Comparison of ENCODE assay signal across 8 mouse cellular contexts in the genomic region with DNA sequence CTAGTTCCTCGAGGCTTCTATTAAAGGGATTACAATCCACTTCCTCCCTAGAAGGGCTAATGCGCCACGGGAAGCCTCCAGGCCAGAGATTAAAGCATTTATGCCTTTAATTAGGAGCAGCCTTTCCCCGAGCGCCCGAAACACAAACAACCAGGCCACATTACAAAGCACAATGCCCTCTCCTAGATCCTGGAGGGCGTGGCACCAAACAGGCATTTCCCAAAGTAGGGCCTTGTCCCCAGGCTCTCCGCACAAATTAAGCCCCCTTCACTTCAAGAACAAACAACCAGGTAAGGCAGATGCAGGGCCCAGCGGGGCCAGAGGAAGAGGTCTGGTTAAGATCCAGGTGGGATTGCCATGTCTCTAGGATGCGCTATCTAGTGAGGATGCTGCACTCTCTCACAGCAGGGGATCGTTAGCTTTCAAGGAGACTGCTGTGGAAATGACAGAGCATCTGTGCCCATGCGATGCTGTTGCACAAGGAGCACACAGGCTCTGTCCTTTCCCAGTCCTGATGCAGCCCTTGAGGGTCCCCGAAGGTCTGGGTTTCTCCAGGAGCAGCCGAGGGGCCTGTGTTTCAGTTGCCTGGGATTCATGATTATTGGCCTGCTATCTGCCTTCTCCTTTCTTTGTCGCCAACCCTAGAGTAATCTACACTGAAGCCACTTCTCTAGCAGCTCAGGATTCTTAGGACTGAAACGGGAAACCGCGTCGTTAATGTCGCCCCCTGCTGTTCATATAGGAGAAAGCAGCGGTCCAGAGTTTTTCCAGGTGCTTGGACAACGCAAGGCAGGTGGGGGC. TPM values are rescaled to one million over a fixed set of nuclear protein-coding genes. Genes with fewer than 3 reads are reported as not detected.
DNase-seq lines count a peak whose midpoint lies in the region; ATAC-seq and TF ChIP-seq lines count a peak whose summit lies in the region.

No protein-coding gene starts in this region.

- peak overlapping the region; percentile 54 for H3K4me2 ChIP-seq in heart, embryonic 14.5 days (ENCODE audit: low read length)
- peak overlapping the region; percentile 49; the same call in 1 of the 2 replicates for H3K4me2 ChIP-seq in kidney, postnatal 0 days (ENCODE audit: low read length)
- H3K4me2 ChIP-seq in liver, embryonic 16.5 days (ENCODE audit: low read depth, low read length), result 0 out of 2 replicates have a peak overlapping the region, but pooled peaks have one; percentile 24
- peak overlapping the region; percentile 32 for H3K4me2 ChIP-seq in neural tube, embryonic 14.5 days (ENCODE audit: low read depth, low read length)

- WGBS in heart, embryonic 14.5 days, result 6% methylated on average over 22 of the region's 22 CpGs
- 4% methylated on average over 22 of the region's 22 CpGs for WGBS in kidney, postnatal 0 days
- 13% methylated on average over 22 of the region's 22 CpGs for WGBS in liver, embryonic 16.5 days (ENCODE audit: insufficient replicate concordance)
- 3% methylated on average over 22 of the region's 22 CpGs for WGBS in neural tube, embryonic 14.5 days

- no peaks in the 10 kb centered on the region for H3K36me3 ChIP-seq in heart, embryonic 14.5 days (ENCODE audit: control insufficient read depth, insufficient read depth, low read length)
- no peaks in the 10 kb centered on the region for H3K36me3 ChIP-seq in kidney, postnatal 0 days (ENCODE audit: insufficient read depth, low read length)
- H3K36me3 ChIP-seq in liver, embryonic 16.5 days (ENCODE audit: control insufficient read depth, insufficient read depth), result no peaks in the 10 kb centered on the region
- H3K36me3 ChIP-seq in neural tube, embryonic 14.5 days (ENCODE audit: control insufficient read depth, insufficient read depth, low read length), result no peaks in the 10 kb centered on the region

- no peak overlapping the region for H3K27ac ChIP-seq in heart, embryonic 14.5 days (replicated peaks in 1 of 2; ENCODE audit: control insufficient read depth in 1 of 2, insufficient read depth in 1 of 2, low read depth in 2 of 2, low read length in 2 of 2)
- H3K27ac ChIP-seq in kidney, postnatal 0 days, result no peak overlapping the region
- no peak overlapping the region for H3K27ac ChIP-seq in liver, embryonic 16.5 days (ENCODE audit: low read length)
- H3K27ac ChIP-seq in neural tube, embryonic 14.5 days (ENCODE audit: low read depth, low read length), result peak overlapping the region; percentile 40

- DNase-seq in adipocyte (ENCODE audit: low spot score), result peak; percentile 63
- DNase-seq in embryo, embryonic 11 days, result peak; percentile 75
- DNase-seq in kidney, postnatal 0 days (ENCODE audit: low spot score), result peak; percentile 56
- peak; percentile 43 for DNase-seq in thymus, postnatal 4 days

- H3K4me1 ChIP-seq in heart, embryonic 14.5 days (ENCODE audit: control insufficient read depth in 2 of 2, insufficient read depth in 2 of 2, low read length in 2 of 2), result no peaks in the 10 kb centered on the region
- H3K4me1 ChIP-seq in kidney, postnatal 0 days (replicated peaks; ENCODE audit: insufficient read depth, low read length), result 0 out of 2 replicates have a peak, but pooled peaks cover 4% of the 10 kb centered on the region
- H3K4me1 ChIP-seq in liver, embryonic 16.5 days (ENCODE audit: control insufficient read depth, low read depth, low read length), result no peaks in the 10 kb centered on the region
- peaks cover 4% of the 10 kb centered on the region; the same call in 1 of the 2 replicates for H3K4me1 ChIP-seq in neural tube, embryonic 14.5 days (ENCODE audit: control insufficient read depth, insufficient read depth, low read length)

- peak overlapping the region; percentile 1 to 12; a peak in 1 of 4 replicates for H3K4me3 ChIP-seq in heart, embryonic 14.5 days (ENCODE audit: control insufficient read depth in 1 of 2, insufficient read depth in 1 of 2, low read depth in 1 of 2, low read length in 2 of 2)
- no peak overlapping the region for H3K4me3 ChIP-seq in kidney, postnatal 0 days (replicated peaks; ENCODE audit: low read depth, low read length)
- no peak overlapping the region for H3K4me3 ChIP-seq in liver, embryonic 16.5 days (ENCODE audit: low read depth, low read length)
- H3K4me3 ChIP-seq in neural tube, embryonic 14.5 days (ENCODE audit: low read depth, low read length), result no peak overlapping the region

- H3K27me3 ChIP-seq in heart, embryonic 14.5 days (ENCODE audit: control insufficient read depth, insufficient read depth, low read length), result peaks cover 3% of the 10 kb centered on the region
- no peaks in the 10 kb centered on the region for H3K27me3 ChIP-seq in kidney, postnatal 0 days (ENCODE audit: insufficient read depth, low read length)
- H3K27me3 ChIP-seq in liver, embryonic 16.5 days (ENCODE audit: control insufficient read depth, insufficient read depth, low read depth, low read length), result peaks cover 10% of the 10 kb centered on the region
- H3K27me3 ChIP-seq in neural tube, embryonic 14.5 days (ENCODE audit: control insufficient read depth, insufficient read depth, low read length), result no peaks in the 10 kb centered on the region

- H3K9ac ChIP-seq in heart, embryonic 14.5 days (ENCODE audit: low read length), result no peak overlapping the region
- H3K9ac ChIP-seq in kidney, postnatal 0 days (ENCODE audit: low read depth, low read length), result no peak overlapping the region
- no peak overlapping the region for H3K9ac ChIP-seq in liver, embryonic 16.5 days (ENCODE audit: low read depth, low read length)
- H3K9ac ChIP-seq in neural tube, embryonic 14.5 days (replicated peaks; ENCODE audit: low read depth, low read length), result peak overlapping the region; percentile 25; the same call in 1 of the 2 replicates

- peak; percentile 79 for TF ChIP-seq CTCF in kidney, postnatal 0 days (IDR thresholded peaks at IDR 0.05; ENCODE audit: low read depth)

- ATAC-seq in CD4-positive, CD25-positive, alpha-beta regulatory T cell, adult 4 months, result peak; percentile 57
- ATAC-seq in heart, embryonic 14.5 days (ENCODE audit: insufficient number of reproducible peaks, insufficient read depth, low FRiP score, low read depth), result no peak
- ATAC-seq in kidney, postnatal 0 days (replicated peaks; ENCODE audit: low FRiP score, low read depth), result no peak
- no peak for ATAC-seq in liver, embryonic 16.5 days (ENCODE audit: low read depth)
- ATAC-seq in neural tube, embryonic 14.5 days (ENCODE audit: low read depth), result peak; percentile 87

- H3K9me3 ChIP-seq in heart, embryonic 14.5 days (ENCODE audit: control insufficient read depth, low read length), result no peaks in the 10 kb centered on the region
- no peaks in the 10 kb centered on the region for H3K9me3 ChIP-seq in kidney, postnatal 0 days (replicated peaks; ENCODE audit: low read length)
- H3K9me3 ChIP-seq in liver, embryonic 16.5 days (replicated peaks; ENCODE audit: control insufficient read depth, low read length), result no peaks in the 10 kb centered on the region
- H3K9me3 ChIP-seq in neural tube, embryonic 14.5 days (ENCODE audit: control insufficient read depth, low read length), result no peaks in the 10 kb centered on the region

RNA-seq across cellular contexts. Expression of gene Tex37, which starts 2.7 kb away (rescaled TPM):
- not detected for polyA plus RNA-seq in CD4-positive, CD25-positive, alpha-beta regulatory T cell, adult 4 months (2017; shearing (Covaris generic))
- polyA plus RNA-seq in heart, embryonic 14.5 days (2014; fragmentation: Nextera tagmentation; extraction: Ambion mirVana), result not detected in 2 replicates
- polyA plus RNA-seq in kidney, postnatal 0 days (2015; fragmentation: Nextera tagmentation; extraction: Ambion mirVana), result not detected in 2 replicates
- polyA plus RNA-seq in liver, embryonic 16.5 days (2015; fragmentation: Nextera tagmentation; extraction: Ambion mirVana), result not detected in 2 replicates
- polyA plus RNA-seq in neural tube, embryonic 14.5 days (2014; fragmentation: Nextera tagmentation; extraction: Ambion mirVana), result not detected in 2 replicates

RNA-seq across cellular contexts. Expression of gene Foxi3, which starts 34.9 kb away (rescaled TPM):
- polyA plus RNA-seq in CD4-positive, CD25-positive, alpha-beta regulatory T cell, adult 4 months (2017; shearing (Covaris generic)), result not detected
- polyA plus RNA-seq in heart, embryonic 14.5 days (2014; fragmentation: Nextera tagmentation; extraction: Ambion mirVana), result not detected in 2 replicates
- not detected in 2 replicates for polyA plus RNA-seq in kidney, postnatal 0 days (2015; fragmentation: Nextera tagmentation; extraction: Ambion mirVana)
- not detected in 2 replicates for polyA plus RNA-seq in liver, embryonic 16.5 days (2015; fragmentation: Nextera tagmentation; extraction: Ambion mirVana)
- not detected in 2 replicates for polyA plus RNA-seq in neural tube, embryonic 14.5 days (2014; fragmentation: Nextera tagmentation; extraction: Ambion mirVana)

Comparison
In these comparisons a context has a peak if more than half of its experiments do, and no peak if none do; other contexts are left out.
1. ATAC-seq: peak in CD4-positive, CD25-positive, alpha-beta regulatory T cell, adult 4 months (single experiment) and neural tube, embryonic 14.5 days (single experiment); none in heart, embryonic 14.5 days (single experiment), kidney, postnatal 0 days (single experiment) and liver, embryonic 16.5 days (single experiment).
2. H3K4me3 ChIP-seq: peak in heart, embryonic 14.5 days (2 of 2); none in kidney, postnatal 0 days (single experiment), liver, embryonic 16.5 days (single experiment) and neural tube, embryonic 14.5 days (single experiment).
3. Peak in every context shown above with its lines, with median percentiles within 50 percentile points of each other: DNase-seq and H3K4me2 ChIP-seq.